Mouse (Mus musculus): Measurements from ENCODE around the gene Cfap46. TPM values are rescaled to one million over a fixed set of nuclear protein-coding genes. Genes with fewer than 3 reads are reported as not detected.

Gene Cfap46
- polyA plus RNA-seq (2012; rRNA removed) = 0.11 TPM in 1 of 2 replicates, not detected in the other

- peak in 1 of 2 experiments; percentile 43 for DNase-seq (ENCODE audit: low read depth in 1 of 2, low spot score in 2 of 2)
- TF ChIP-seq POLR2A (IDR thresholded peaks at IDR 0.05; ENCODE audit: low read depth, low read length) = no peak
- Histone ChIP-seq H3K4me1 (ENCODE audit: control insufficient read depth, insufficient read depth, insufficient read length) (peaks cover 6% of the 10 kb centered on the region; the same call in 1 of the 2 replicates), H3K27ac (ENCODE audit: insufficient read depth, low read length) (0 out of 2 replicates have a peak within 1 kb of the TSS, but pooled peaks have one; percentile 41), H3K36me3 (ENCODE audit: control insufficient read depth, insufficient read depth, low read length) (no peaks in the 10 kb centered on the region), H3K4me3 (ENCODE audit: extremely low read depth, insufficient read depth, insufficient read length) (peak within 1 kb of the TSS; percentile 60), H3K27me3 (ENCODE audit: control insufficient read depth, insufficient read depth, low read length) (no peaks in the 10 kb centered on the region)
- 2% methylated on average over 30 of the region's 31 CpGs for WGBS
Measured at GRCm38 (mm10) chr7:139683706-139684552, at the start of gene Cfap46. Cfap46 (minus strand) TSS chr7:139683817.

- Histone ChIP-seq H3K36me3 (ENCODE audit: control insufficient read depth, insufficient read depth, low read length) (no peaks in the 10 kb centered on the region), H3K27me3 (ENCODE audit: control insufficient read depth, insufficient read depth, low read length) (no peaks in the 10 kb centered on the region), H3K4me1 (ENCODE audit: control insufficient read depth, insufficient read depth, insufficient read length) (no peaks in the 10 kb centered on the region), H3K4me3 (ENCODE audit: extremely low read depth, insufficient read depth, insufficient read length) (no peak overlapping the region), H3K27ac (ENCODE audit: insufficient read depth, low read length) (no peak overlapping the region)
- TF ChIP-seq POLR2A (IDR thresholded peaks at IDR 0.05; ENCODE audit: low read depth, low read length) = no peak
- no peak for TF ChIP-seq CTCF (IDR thresholded peaks at IDR 0.05; ENCODE audit: extremely low read depth, insufficient read depth, insufficient read length, insufficient replicate concordance)
- 11% methylated on average over 8 of the region's 8 CpGs for WGBS
- DNase-seq (ENCODE audit: low read depth in 1 of 2, low spot score in 2 of 2) = no peak
Measured at GRCm38 (mm10) chr7:139731276-139731696, 47.7 kb upstream of the Cfap46 start.

- H3K27ac ChIP-seq (ENCODE audit: insufficient read depth, low read length) = no peak overlapping the region
- no peaks in the 10 kb centered on the region for H3K4me1 ChIP-seq (ENCODE audit: control insufficient read depth, insufficient read depth, insufficient read length)
- 59% methylated on average over 3 of the region's 3 CpGs for WGBS
- H3K36me3 ChIP-seq (ENCODE audit: control insufficient read depth, insufficient read depth, low read length) = no peaks in the 10 kb centered on the region
- no peak for DNase-seq (ENCODE audit: low read depth in 1 of 2, low spot score in 2 of 2)
- TF ChIP-seq CTCF (IDR thresholded peaks at IDR 0.05; ENCODE audit: extremely low read depth, insufficient read depth, insufficient read length, insufficient replicate concordance) = no peak
- no peak for TF ChIP-seq POLR2A (IDR thresholded peaks at IDR 0.05; ENCODE audit: low read depth, low read length)
- no peak overlapping the region for H3K4me3 ChIP-seq (ENCODE audit: extremely low read depth, insufficient read depth, insufficient read length)
- H3K27me3 ChIP-seq (ENCODE audit: control insufficient read depth, insufficient read depth, low read length) = no peaks in the 10 kb centered on the region
Measured at GRCm38 (mm10) chr7:139727072-139727471, 43.5 kb upstream of the Cfap46 start.

GRCm38 (mm10) chr7:139725641-139726040, 42.0 kb upstream of the Cfap46 start:
- Histone ChIP-seq H3K4me1 (ENCODE audit: control insufficient read depth, insufficient read depth, insufficient read length) (no peaks in the 10 kb centered on the region), H3K27ac (ENCODE audit: insufficient read depth, low read length) (no peak overlapping the region), H3K36me3 (ENCODE audit: control insufficient read depth, insufficient read depth, low read length) (no peaks in the 10 kb centered on the region), H3K4me3 (ENCODE audit: extremely low read depth, insufficient read depth, insufficient read length) (no peak overlapping the region), H3K27me3 (ENCODE audit: control insufficient read depth, insufficient read depth, low read length) (no peaks in the 10 kb centered on the region)
- no peak for DNase-seq (ENCODE audit: low read depth in 1 of 2, low spot score in 2 of 2)
- TF ChIP-seq CTCF (IDR thresholded peaks at IDR 0.05; ENCODE audit: extremely low read depth, insufficient read depth, insufficient read length, insufficient replicate concordance) = no peak
- no peak for TF ChIP-seq POLR2A (IDR thresholded peaks at IDR 0.05; ENCODE audit: low read depth, low read length)
- WGBS = 37% methylated on average over 1 of the region's 1 CpGs

- TF ChIP-seq POLR2A (IDR thresholded peaks at IDR 0.05; ENCODE audit: low read depth, low read length) (no peak), CTCF (IDR thresholded peaks at IDR 0.05; ENCODE audit: extremely low read depth, insufficient read depth, insufficient read length, insufficient replicate concordance) (no peak)
- no peaks in the 10 kb centered on the region for H3K36me3 ChIP-seq (ENCODE audit: control insufficient read depth, insufficient read depth, low read length)
- WGBS = 85% methylated on average over 4 of the region's 4 CpGs
- H3K4me3 ChIP-seq (ENCODE audit: extremely low read depth, insufficient read depth, insufficient read length) = no peak overlapping the region
- no peaks in the 10 kb centered on the region for H3K27me3 ChIP-seq (ENCODE audit: control insufficient read depth, insufficient read depth, low read length)
- DNase-seq (ENCODE audit: low read depth in 1 of 2, low spot score in 2 of 2) = no peak
- H3K4me1 ChIP-seq (ENCODE audit: control insufficient read depth, insufficient read depth, insufficient read length) = no peaks in the 10 kb centered on the region
- H3K27ac ChIP-seq (ENCODE audit: insufficient read depth, low read length) = no peak overlapping the region
Measured at GRCm38 (mm10) chr7:139723986-139724385, 40.4 kb upstream of the Cfap46 start.

- H3K27me3 ChIP-seq (ENCODE audit: control insufficient read depth, insufficient read depth, low read length) = no peaks in the 10 kb centered on the region
- WGBS = 91% methylated on average over 2 of the region's 2 CpGs
- H3K27ac ChIP-seq (ENCODE audit: insufficient read depth, low read length) = no peak overlapping the region
- H3K4me3 ChIP-seq (ENCODE audit: extremely low read depth, insufficient read depth, insufficient read length) = no peak overlapping the region
- DNase-seq (ENCODE audit: low read depth in 1 of 2, low spot score in 2 of 2) = no peak
- H3K4me1 ChIP-seq (ENCODE audit: control insufficient read depth, insufficient read depth, insufficient read length) = no peaks in the 10 kb centered on the region
- no peaks in the 10 kb centered on the region for H3K36me3 ChIP-seq (ENCODE audit: control insufficient read depth, insufficient read depth, low read length)
- TF ChIP-seq POLR2A (IDR thresholded peaks at IDR 0.05; ENCODE audit: low read depth, low read length) (no peak), CTCF (IDR thresholded peaks at IDR 0.05; ENCODE audit: extremely low read depth, insufficient read depth, insufficient read length, insufficient replicate concordance) (no peak)
Measured at GRCm38 (mm10) chr7:139721196-139721595, 37.6 kb upstream of the Cfap46 start.

- DNase-seq (ENCODE audit: low read depth in 1 of 2, low spot score in 2 of 2) = no peak
- Histone ChIP-seq H3K4me3 (ENCODE audit: extremely low read depth, insufficient read depth, insufficient read length) (no peak overlapping the region), H3K4me1 (ENCODE audit: control insufficient read depth, insufficient read depth, insufficient read length) (no peaks in the 10 kb centered on the region), H3K27me3 (ENCODE audit: control insufficient read depth, insufficient read depth, low read length) (no peaks in the 10 kb centered on the region), H3K36me3 (ENCODE audit: control insufficient read depth, insufficient read depth, low read length) (no peaks in the 10 kb centered on the region), H3K27ac (ENCODE audit: insufficient read depth, low read length) (no peak overlapping the region)
- WGBS = 63% methylated on average over 8 of the region's 8 CpGs
- no peak for TF ChIP-seq POLR2A (IDR thresholded peaks at IDR 0.05; ENCODE audit: low read depth, low read length)
Measured at GRCm38 (mm10) chr7:139717781-139718180, 34.2 kb upstream of the Cfap46 start.
